Mouse (Mus musculus): Measurements from ENCODE around the gene Carnmt1. TPM values are rescaled to one million over a fixed set of nuclear protein-coding genes. Genes with fewer than 3 reads are reported as not detected.

Gene Carnmt1
- 10.8 and 19.4 TPM in 2 replicates for polyA plus RNA-seq (2012; rRNA removed; ENCODE audit: low replicate concordance)

DNA sequence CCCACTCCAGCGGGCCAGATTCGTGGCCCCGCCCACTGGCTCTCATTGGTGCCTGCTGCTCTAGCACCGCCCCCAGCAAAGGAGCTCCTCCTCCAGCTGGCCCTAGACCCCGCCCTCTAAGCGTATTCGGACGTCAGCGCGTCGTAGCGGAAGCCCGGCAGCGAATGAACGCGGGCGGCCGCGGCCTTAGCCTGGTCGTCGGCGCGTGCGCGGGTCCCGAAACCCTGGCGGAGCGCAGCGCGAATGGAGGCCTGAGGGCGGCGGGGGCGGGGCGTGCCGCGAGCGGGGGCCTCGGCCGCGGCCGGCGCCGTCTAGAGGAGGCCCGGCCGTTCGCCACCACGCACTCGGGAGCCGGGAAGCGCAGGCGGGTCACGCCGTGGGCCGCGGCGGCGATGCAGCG is at the start of gene Carnmt1:
Gene Carnmt1 (plus strand): TSS at position 157 of the 400 bp plus-strand sequence.

DNA sequence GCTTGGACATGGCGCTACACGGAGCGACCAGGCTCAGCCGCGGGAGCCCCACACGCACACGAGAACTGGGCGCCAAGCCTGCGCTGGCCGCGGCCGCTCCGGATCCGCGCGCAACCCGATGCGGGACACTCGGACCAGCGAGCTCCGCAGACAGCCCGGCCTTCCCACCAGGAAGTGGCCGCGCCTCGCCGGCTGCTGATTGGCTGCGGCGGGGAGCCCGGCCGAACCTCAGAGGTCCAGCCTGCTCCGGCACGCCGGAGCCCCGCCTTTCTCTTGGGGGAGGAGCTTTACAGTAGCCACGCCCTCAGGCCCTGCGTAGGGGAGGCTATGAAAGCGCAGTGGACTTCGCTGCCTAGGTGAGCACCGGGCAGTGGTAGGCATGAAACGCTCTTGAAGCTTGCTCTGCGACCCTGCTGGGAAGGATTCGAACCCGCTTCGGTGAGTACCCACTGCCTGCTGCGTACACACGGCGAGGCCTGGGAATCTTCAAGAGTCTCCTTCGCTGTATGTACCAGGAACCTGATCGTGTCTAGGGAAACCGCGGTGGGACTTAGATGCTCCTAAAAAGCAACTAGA is 38.8 kb upstream of the Carnmt1 start, which contains the start of the genes Ostf1 and Nmrk1:
Gene Ostf1 (minus strand): TSS at position 180 of the 576 bp plus-strand sequence.
Gene Nmrk1 (plus strand): TSS at position 307 of the 576 bp plus-strand sequence.

DNA sequence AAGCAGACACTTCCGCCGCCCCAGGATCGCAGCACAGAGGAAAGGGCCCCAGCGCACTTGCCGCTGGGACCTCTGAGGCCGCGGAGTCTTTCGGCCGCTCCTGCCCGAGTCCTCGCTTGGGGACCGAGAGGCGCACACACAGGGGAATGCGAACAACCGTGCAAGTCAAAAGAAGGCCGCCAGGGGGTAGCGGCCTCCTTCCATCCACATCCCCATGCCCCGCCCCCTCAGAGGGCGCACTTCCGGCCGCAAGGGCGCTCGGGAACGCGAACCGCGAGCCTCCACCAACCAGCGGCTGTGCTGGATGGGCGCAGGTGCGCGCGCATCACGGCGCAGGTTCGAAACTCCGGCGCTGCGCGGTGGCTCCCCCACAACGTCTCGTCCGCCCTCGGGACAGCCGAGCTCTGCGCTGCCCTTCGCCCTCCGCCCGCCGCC is 42.3 kb downstream of the Carnmt1 start, which contains the start of gene D030056L22Rik:
Gene D030056L22Rik (plus strand): TSS at position 328 of the 435 bp plus-strand sequence.

DNA sequence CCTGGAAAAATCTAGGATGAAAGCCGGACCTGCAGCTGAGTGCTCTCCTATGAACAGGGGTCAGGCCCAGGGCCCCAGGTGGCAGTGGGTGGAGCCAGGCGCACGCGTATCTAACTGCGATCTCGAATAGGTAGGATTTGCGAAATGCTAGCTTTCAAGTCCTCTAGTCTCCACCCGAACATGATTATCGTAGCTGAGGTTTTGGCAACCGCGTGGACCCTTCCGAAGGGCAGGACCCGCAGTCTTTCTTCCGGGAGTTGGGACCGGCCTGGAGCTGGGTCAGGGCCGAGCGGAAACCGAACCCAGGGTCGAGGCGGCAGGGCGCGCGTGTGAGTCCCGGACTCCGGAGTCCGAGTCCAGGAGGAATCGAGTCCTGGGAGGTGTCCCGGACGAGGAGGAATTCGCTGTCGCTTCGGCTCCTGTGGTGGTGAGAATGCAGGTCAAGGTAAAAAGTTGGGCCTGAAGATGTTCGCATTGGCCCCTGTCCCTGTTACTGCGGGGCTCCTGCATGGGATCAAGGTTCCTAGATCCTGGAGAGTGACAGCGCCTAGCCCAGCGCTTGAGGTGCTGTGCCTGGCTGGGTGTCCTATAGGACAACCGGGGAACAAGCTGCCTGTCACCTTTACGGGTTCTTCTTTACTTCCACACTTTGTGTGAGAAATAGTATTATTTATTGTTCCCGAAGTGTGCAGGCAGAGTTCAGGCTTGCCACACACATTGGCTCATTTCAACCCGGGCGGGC is 79.2 kb downstream of the Carnmt1 start, which contains the start of gene Trpm6:
Gene Trpm6 (plus strand): TSS at position 386 of the 742 bp plus-strand sequence.

Other genes starting within 250 kb of the Carnmt1 start
- 47.6 and 67.7 TPM in 2 replicates for gene Ostf1, start 38.9 kb upstream of the Carnmt1 start, polyA plus RNA-seq (2012; rRNA removed; ENCODE audit: low replicate concordance)
- 5.5 and 16.5 TPM in 2 replicates for gene Nmrk1, start 38.8 kb upstream of the Carnmt1 start, polyA plus RNA-seq (2012; rRNA removed; ENCODE audit: low replicate concordance)
- gene D030056L22Rik, start 42.4 kb downstream of the Carnmt1 start, polyA plus RNA-seq (2012; rRNA removed; ENCODE audit: low replicate concordance), result 3.9 and 14.3 TPM in 2 replicates
- 0.27 and 0.37 TPM in 2 replicates for gene Trpm6, start 79.2 kb downstream of the Carnmt1 start, polyA plus RNA-seq (2012; rRNA removed; ENCODE audit: low replicate concordance)